ENCODE assay signal across 9 mouse cellular contexts in genomic region chr5:24319776-24320466, GRCm38 (mm10). TPM values are rescaled to one million over a fixed set of nuclear protein-coding genes. Genes with fewer than 3 reads are reported as not detected.
DNase-seq lines count a peak whose midpoint lies in the region; ATAC-seq and TF ChIP-seq lines count a peak whose summit lies in the region.
"Had no signal": no experiment of that assay in that cellular context is flagged by ENCODE, and none has a peak within 500 bp of the region (broad histone marks: within the 10 kb centered on the region; RNA-seq: fewer than 3 reads in every experiment).

No protein-coding gene starts in this region.

- TF ChIP-seq POLR2A in testis, adult 2 months (IDR thresholded peaks at IDR 0.05; ENCODE audit: control insufficient read depth, low read depth, low read length): no peak

- ATAC-seq in forebrain, embryonic 11.5 days (replicated peaks; ENCODE audit: low FRiP score): no peak
- no peak for ATAC-seq in forebrain, embryonic 16.5 days
- no peak for ATAC-seq in liver, embryonic 16.5 days (ENCODE audit: low read depth)

- 0 out of 2 replicates have a peak overlapping the region, but pooled peaks have one; percentile 18 for H3K27ac ChIP-seq in forebrain, embryonic 11.5 days (ENCODE audit: low read depth, low read length)
- no peak overlapping the region for H3K27ac ChIP-seq in forebrain, embryonic 16.5 days (ENCODE audit: low read length)
- 0 out of 2 replicates have a peak overlapping the region, but pooled peaks have one; percentile 26 for H3K27ac ChIP-seq in testis, adult 2 months (ENCODE audit: control insufficient read depth, insufficient read depth, low read depth, low read length)
- H3K27ac ChIP-seq in liver, embryonic 16.5 days (ENCODE audit: low read length): no peak overlapping the region
- H3K27ac ChIP-seq: stomach, embryonic 15.5 days had no signal

- no peak overlapping the region for H3K4me3 ChIP-seq in forebrain, embryonic 11.5 days (ENCODE audit: low read depth, low read length)
- H3K4me3 ChIP-seq in forebrain, embryonic 16.5 days (replicated peaks; ENCODE audit: low read length): no peak overlapping the region
- no peak overlapping the region for H3K4me3 ChIP-seq in testis, adult 2 months (ENCODE audit: control insufficient read depth, low read depth, low read length)
- H3K4me3 ChIP-seq in liver, embryonic 16.5 days (ENCODE audit: low read depth, low read length): no peak overlapping the region
- H3K4me3 ChIP-seq: stomach, embryonic 15.5 days had no signal

- no peak for TF ChIP-seq CTCF in testis, adult 2 months (IDR thresholded peaks at IDR 0.05; ENCODE audit: control insufficient read depth, insufficient read depth, insufficient replicate concordance, low read depth, low read length)

- no peaks in the 10 kb centered on the region for H3K36me3 ChIP-seq in forebrain, embryonic 11.5 days (ENCODE audit: control insufficient read depth, insufficient read depth, low read length)
- 0 out of 2 replicates have a peak, but pooled peaks cover under 1% of the 10 kb centered on the region for H3K36me3 ChIP-seq in forebrain, embryonic 16.5 days (ENCODE audit: control insufficient read depth, insufficient read depth)
- no peaks in the 10 kb centered on the region for H3K36me3 ChIP-seq in testis, adult 2 months (ENCODE audit: control insufficient read depth, insufficient read depth, low read length)
- H3K36me3 ChIP-seq in liver, embryonic 16.5 days (ENCODE audit: control insufficient read depth, insufficient read depth): no peaks in the 10 kb centered on the region

- peak; percentile 76 for DNase-seq in forebrain, embryonic 11.5 days (ENCODE audit: low spot score)
- no peak for DNase-seq in testis, postnatal 10 days (ENCODE audit: low spot score)
- DNase-seq in yolk sac, embryonic 10.5 days (ENCODE audit: low spot score): peak; percentile 31
- no peak for DNase-seq in frontal cortex, postnatal 14 days (ENCODE audit: low spot score in 2 of 2)
- no peak for DNase-seq in gastrocnemius, postnatal 14 days

- intact Hi-C loops in gastrocnemius, postnatal 14 days (cut with DNase I; ENCODE audit: low total_unique reads): no loop called here

- peak overlapping the region; percentile 31; the same call in 1 of the 2 replicates for H3K4me2 ChIP-seq in forebrain, embryonic 11.5 days (ENCODE audit: low read depth, low read length, severe bottlenecking)
- no peak overlapping the region for H3K4me2 ChIP-seq in forebrain, embryonic 16.5 days (ENCODE audit: low read length)
- peak overlapping the region; percentile 10 for H3K4me2 ChIP-seq in liver, embryonic 16.5 days (ENCODE audit: low read depth, low read length)
- H3K4me2 ChIP-seq: stomach, embryonic 15.5 days had no signal

- WGBS in forebrain, embryonic 11.5 days: 10% methylated on average over 13 of the region's 13 CpGs
- WGBS in forebrain, embryonic 16.5 days: 14% methylated on average over 13 of the region's 13 CpGs
- 14% methylated on average over 13 of the region's 13 CpGs for WGBS in liver, embryonic 16.5 days (ENCODE audit: insufficient replicate concordance)

- no peaks in the 10 kb centered on the region; the same call in 1 of the 2 replicates for H3K27me3 ChIP-seq in forebrain, embryonic 11.5 days (ENCODE audit: control insufficient read depth, insufficient read depth, low read length)
- no peaks in the 10 kb centered on the region for H3K27me3 ChIP-seq in forebrain, embryonic 16.5 days (replicated peaks; ENCODE audit: control insufficient read depth, insufficient read depth, low read length)
- no peaks in the 10 kb centered on the region for H3K27me3 ChIP-seq in testis, adult 2 months (ENCODE audit: control insufficient read depth, insufficient read depth, low read length)
- no peaks in the 10 kb centered on the region; the same call in 1 of the 2 replicates for H3K27me3 ChIP-seq in liver, embryonic 16.5 days (ENCODE audit: control insufficient read depth, insufficient read depth, low read depth, low read length)
- H3K27me3 ChIP-seq: stomach, embryonic 15.5 days had no signal

- no peaks in the 10 kb centered on the region for H3K9me3 ChIP-seq in forebrain, embryonic 11.5 days (ENCODE audit: control insufficient read depth, low read length)
- H3K9me3 ChIP-seq in forebrain, embryonic 16.5 days (ENCODE audit: control insufficient read depth, low read length): no peaks in the 10 kb centered on the region
- H3K9me3 ChIP-seq in liver, embryonic 16.5 days (replicated peaks; ENCODE audit: control insufficient read depth, low read length): no peaks in the 10 kb centered on the region
- H3K9me3 ChIP-seq: stomach, embryonic 15.5 days had no signal

- H3K9ac ChIP-seq in forebrain, embryonic 11.5 days (ENCODE audit: low read length): peak overlapping the region; percentile 37; the same call in 1 of the 2 replicates
- H3K9ac ChIP-seq in forebrain, embryonic 16.5 days (replicated peaks; ENCODE audit: low read depth, low read length): no peak overlapping the region
- H3K9ac ChIP-seq in liver, embryonic 16.5 days (ENCODE audit: low read depth, low read length): no peak overlapping the region
- H3K9ac ChIP-seq: stomach, embryonic 15.5 days had no signal

- peaks cover 30% of the 10 kb centered on the region for H3K4me1 ChIP-seq in forebrain, embryonic 11.5 days (replicated peaks; ENCODE audit: control insufficient read depth, insufficient read depth, low read length)
- peaks cover 14% of the 10 kb centered on the region for H3K4me1 ChIP-seq in forebrain, embryonic 16.5 days (replicated peaks; ENCODE audit: control insufficient read depth, insufficient read depth, low read length)
- H3K4me1 ChIP-seq in testis, adult 2 months (ENCODE audit: control insufficient read depth, insufficient read depth, low read length): peaks cover 7% of the 10 kb centered on the region
- H3K4me1 ChIP-seq in liver, embryonic 16.5 days (ENCODE audit: control insufficient read depth, low read depth, low read length): no peaks in the 10 kb centered on the region

RNA-seq across cellular contexts. Expression of gene Kcnh2, which starts 31.5 kb away (rescaled TPM):
- 9.1 and 10.9 TPM in 2 replicates for polyA plus RNA-seq in forebrain, embryonic 11.5 days (2014; fragmentation: Nextera tagmentation; extraction: Ambion mirVana)
- polyA plus RNA-seq in forebrain, embryonic 16.5 days (2015; fragmentation: Nextera tagmentation; extraction: Ambion mirVana): 4.7 and 6.2 TPM in 2 replicates
- 23.6 and 26.2 TPM in 2 replicates for polyA plus RNA-seq in testis, adult 2 months (2012; rRNA removed)
- polyA plus RNA-seq in liver, embryonic 16.5 days (2015; fragmentation: Nextera tagmentation; extraction: Ambion mirVana): 0.20 and 0.27 TPM in 2 replicates
- 1 to 10 TPM; 1.8 to 4.2 TPM for total RNA-seq in gastrocnemius, postnatal 14 days (2021)

RNA-seq across cellular contexts. Expression of gene Nos3, which starts 44.7 kb away (rescaled TPM):
- polyA plus RNA-seq in forebrain, embryonic 11.5 days (2014; fragmentation: Nextera tagmentation; extraction: Ambion mirVana): 6.6 and 7.4 TPM in 2 replicates
- 7.5 and 9.9 TPM in 2 replicates for polyA plus RNA-seq in forebrain, embryonic 16.5 days (2015; fragmentation: Nextera tagmentation; extraction: Ambion mirVana)
- 1.9 and 2.2 TPM in 2 replicates for polyA plus RNA-seq in testis, adult 2 months (2012; rRNA removed)
- 2.0 and 2.2 TPM in 2 replicates for polyA plus RNA-seq in liver, embryonic 16.5 days (2015; fragmentation: Nextera tagmentation; extraction: Ambion mirVana)
- 10 to 100 TPM in 1 of 2 experiments, 1 to 10 TPM in 1; 8.6 to 10.6 TPM for total RNA-seq in gastrocnemius, postnatal 14 days (2021)

Comparison
In these comparisons a context has a peak if more than half of its experiments do, and no peak if none do; other contexts are left out.
1. H3K27ac ChIP-seq: peak in forebrain, embryonic 11.5 days (single experiment) and testis, adult 2 months (single experiment); none in forebrain, embryonic 16.5 days (single experiment) and liver, embryonic 16.5 days (single experiment).
2. DNase-seq: peak in forebrain, embryonic 11.5 days (single experiment) and yolk sac, embryonic 10.5 days (single experiment); none in testis, postnatal 10 days (single experiment), frontal cortex, postnatal 14 days (0 of 2) and gastrocnemius, postnatal 14 days (single experiment).